Mouse (Mus musculus): ENCODE results near the gene Exoc3. TPM values are rescaled to one million over a fixed set of nuclear protein-coding genes. Genes with fewer than 3 reads are reported as not detected.

The Exoc3 gene
- polyA plus RNA-seq, 1 experiment = 45.6 TPM

- Histone ChIP-seq H3K4me1 (replicated peaks; ENCODE audit: control insufficient read depth, insufficient read depth, low read length) (peaks cover 9% of the 10 kb centered on the region), H3K36me3 (ENCODE audit: control insufficient read depth, insufficient read depth, low read length) (peaks cover 18% of the 10 kb centered on the region), H3K27ac (ENCODE audit: control insufficient read depth, insufficient read depth, low read length) (no peak overlapping the region), H3K27me3 (ENCODE audit: control insufficient read depth, insufficient read depth, low read length) (no peaks in the 10 kb centered on the region), H3K4me3 (ENCODE audit: control insufficient read depth, insufficient read depth, low read length) (no peak overlapping the region)
- DNase-seq = no peak
- WGBS = 94% methylated on average over 10 of the region's 10 CpGs
- TF ChIP-seq CTCF (IDR thresholded peaks at IDR 0.05; ENCODE audit: borderline replicate concordance, control insufficient read depth, extremely low read depth, insufficient read depth, low read length, poor library complexity) = no peak
- TF ChIP-seq POLR2A (IDR thresholded peaks at IDR 0.05; ENCODE audit: control insufficient read depth, extremely low read depth, insufficient read depth, low read length, poor library complexity) = no peak
Measured at GRCm38 (mm10) chr13:74169446-74170164, 38.9 kb downstream of the Exoc3 start.

DNA sequence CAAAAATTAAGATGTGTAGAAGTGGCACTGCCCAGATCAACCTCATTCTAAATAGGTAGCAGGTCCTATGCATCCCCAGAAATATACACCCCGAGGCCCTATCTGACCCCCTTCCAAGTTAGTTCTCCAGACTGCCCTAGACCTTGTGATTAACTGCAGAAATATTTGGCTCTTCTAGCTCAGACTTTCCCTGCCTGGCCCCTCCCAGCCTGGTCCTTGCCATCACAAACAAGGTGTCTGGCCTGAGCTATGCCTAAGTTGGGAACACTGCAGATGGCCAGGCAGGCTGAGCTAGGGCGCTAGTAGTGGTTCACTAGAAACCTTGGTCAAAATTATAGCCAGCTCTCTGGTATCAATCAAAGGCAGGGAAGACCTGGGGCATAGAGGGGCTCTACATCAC is 41.0 kb downstream of the Exoc3 start:
- Histone ChIP-seq H3K27me3 (ENCODE audit: control insufficient read depth, insufficient read depth, low read length) (no peaks in the 10 kb centered on the region), H3K4me1 (replicated peaks; ENCODE audit: control insufficient read depth, insufficient read depth, low read length) (peaks cover 9% of the 10 kb centered on the region), H3K27ac (ENCODE audit: control insufficient read depth, insufficient read depth, low read length) (no peak overlapping the region), H3K4me3 (ENCODE audit: control insufficient read depth, insufficient read depth, low read length) (no peak overlapping the region), H3K36me3 (ENCODE audit: control insufficient read depth, insufficient read depth, low read length) (peaks cover 4% of the 10 kb centered on the region)
- 95% methylated on average over 2 of the region's 2 CpGs for WGBS
- TF ChIP-seq POLR2A (IDR thresholded peaks at IDR 0.05; ENCODE audit: control insufficient read depth, extremely low read depth, insufficient read depth, low read length, poor library complexity) = no peak
- TF ChIP-seq CTCF (IDR thresholded peaks at IDR 0.05; ENCODE audit: borderline replicate concordance, control insufficient read depth, extremely low read depth, insufficient read depth, low read length, poor library complexity) = no peak
- DNase-seq = no peak

DNA sequence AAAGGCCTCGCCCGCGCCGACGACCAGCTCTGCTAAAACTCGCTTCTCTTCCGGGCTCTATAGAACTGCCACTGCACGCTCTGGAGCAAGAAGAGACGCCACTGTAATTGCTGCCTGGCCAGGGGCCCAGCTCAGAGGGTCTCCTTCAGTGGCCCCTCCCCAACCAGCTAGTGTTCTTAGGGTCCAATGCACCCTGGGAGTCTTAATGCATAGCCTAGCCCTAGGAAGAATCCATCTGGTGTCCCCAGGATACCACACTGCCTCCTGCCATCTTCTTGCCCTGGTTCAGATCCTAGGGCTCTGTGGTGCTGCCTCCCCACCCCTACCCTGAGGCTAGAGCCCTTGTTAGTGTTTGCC is 41.5 kb downstream of the Exoc3 start:
- no peak overlapping the region for H3K27ac ChIP-seq (ENCODE audit: control insufficient read depth, insufficient read depth, low read length)
- H3K4me1 ChIP-seq (replicated peaks; ENCODE audit: control insufficient read depth, insufficient read depth, low read length) = peaks cover 9% of the 10 kb centered on the region
- H3K36me3 ChIP-seq (ENCODE audit: control insufficient read depth, insufficient read depth, low read length) = peaks cover 3% of the 10 kb centered on the region
- H3K4me3 ChIP-seq (ENCODE audit: control insufficient read depth, insufficient read depth, low read length) = peak overlapping the region; percentile 65
- DNase-seq = no peak
- H3K27me3 ChIP-seq (ENCODE audit: control insufficient read depth, insufficient read depth, low read length) = no peaks in the 10 kb centered on the region
- WGBS = 15% methylated on average over 9 of the region's 9 CpGs
- TF ChIP-seq CTCF (IDR thresholded peaks at IDR 0.05; ENCODE audit: borderline replicate concordance, control insufficient read depth, extremely low read depth, insufficient read depth, low read length, poor library complexity) = no peak
- TF ChIP-seq POLR2A (IDR thresholded peaks at IDR 0.05; ENCODE audit: control insufficient read depth, extremely low read depth, insufficient read depth, low read length, poor library complexity) = no peak

- TF ChIP-seq CTCF (IDR thresholded peaks at IDR 0.05; ENCODE audit: borderline replicate concordance, control insufficient read depth, extremely low read depth, insufficient read depth, low read length, poor library complexity) (no peak), POLR2A (IDR thresholded peaks at IDR 0.05; ENCODE audit: control insufficient read depth, extremely low read depth, insufficient read depth, low read length, poor library complexity) (no peak)
- 8% methylated on average over 19 of the region's 19 CpGs for WGBS
- H3K36me3 ChIP-seq (ENCODE audit: control insufficient read depth, insufficient read depth, low read length) = no peaks in the 10 kb centered on the region; the same call in none of the 2 replicates
- peaks cover 9% of the 10 kb centered on the region for H3K4me1 ChIP-seq (replicated peaks; ENCODE audit: control insufficient read depth, insufficient read depth, low read length)
- no peak overlapping the region for H3K27ac ChIP-seq (ENCODE audit: control insufficient read depth, insufficient read depth, low read length)
- DNase-seq = peak; percentile 64
- H3K27me3 ChIP-seq (ENCODE audit: control insufficient read depth, insufficient read depth, low read length) = no peaks in the 10 kb centered on the region
- peak overlapping the region; percentile 65 for H3K4me3 ChIP-seq (ENCODE audit: control insufficient read depth, insufficient read depth, low read length)
Measured at GRCm38 (mm10) chr13:74166348-74167056, 42.0 kb downstream of the Exoc3 start.

GRCm38 (mm10) chr13:74147327-74147726 is 61.2 kb downstream of the Exoc3 start:
- Histone ChIP-seq H3K36me3 (ENCODE audit: control insufficient read depth, insufficient read depth, low read length) (no peaks in the 10 kb centered on the region), H3K4me1 (replicated peaks; ENCODE audit: control insufficient read depth, insufficient read depth, low read length) (no peaks in the 10 kb centered on the region), H3K27me3 (ENCODE audit: control insufficient read depth, insufficient read depth, low read length) (no peaks in the 10 kb centered on the region), H3K4me3 (ENCODE audit: control insufficient read depth, insufficient read depth, low read length) (no peak overlapping the region), H3K27ac (ENCODE audit: control insufficient read depth, insufficient read depth, low read length) (no peak overlapping the region)
- no peak for DNase-seq
- 92% methylated on average over 2 of the region's 2 CpGs for WGBS
- TF ChIP-seq CTCF (IDR thresholded peaks at IDR 0.05; ENCODE audit: borderline replicate concordance, control insufficient read depth, extremely low read depth, insufficient read depth, low read length, poor library complexity) (no peak), POLR2A (IDR thresholded peaks at IDR 0.05; ENCODE audit: control insufficient read depth, extremely low read depth, insufficient read depth, low read length, poor library complexity) (no peak)

DNA sequence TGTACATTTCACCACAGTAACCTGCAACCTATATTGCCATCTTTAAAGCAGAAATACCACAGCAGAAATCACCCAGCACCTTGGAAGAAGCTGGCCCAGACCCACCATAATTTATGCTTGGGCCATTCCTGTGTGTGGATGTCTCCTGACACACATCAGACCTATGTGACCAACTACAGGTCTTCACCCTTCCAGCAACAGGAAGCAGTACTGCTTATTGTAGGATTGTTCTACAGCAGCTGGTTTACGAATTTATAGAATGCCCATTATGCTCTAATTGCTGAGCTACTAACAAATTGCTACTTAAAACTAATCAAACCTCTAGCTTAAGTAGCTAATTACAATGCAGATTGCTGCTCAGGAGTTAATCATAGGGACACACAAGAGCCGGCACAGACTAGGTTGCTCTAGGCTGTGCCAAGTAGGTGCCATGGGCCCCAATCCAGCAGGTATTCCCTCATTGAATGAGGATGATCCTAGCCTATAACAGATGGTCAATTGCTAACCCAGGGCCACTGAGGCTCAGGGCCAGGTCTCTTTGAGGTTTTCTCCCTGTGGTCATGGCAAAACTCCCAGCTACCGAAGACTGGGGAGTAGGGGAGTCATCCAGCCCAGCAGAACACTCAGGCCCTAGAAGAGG is 62.4 kb downstream of the Exoc3 start:
- Histone ChIP-seq H3K27ac (ENCODE audit: control insufficient read depth, insufficient read depth, low read length) (no peak overlapping the region), H3K36me3 (ENCODE audit: control insufficient read depth, insufficient read depth, low read length) (no peaks in the 10 kb centered on the region), H3K27me3 (ENCODE audit: control insufficient read depth, insufficient read depth, low read length) (no peaks in the 10 kb centered on the region), H3K4me1 (replicated peaks; ENCODE audit: control insufficient read depth, insufficient read depth, low read length) (no peaks in the 10 kb centered on the region), H3K4me3 (ENCODE audit: control insufficient read depth, insufficient read depth, low read length) (no peak overlapping the region)
- TF ChIP-seq POLR2A (IDR thresholded peaks at IDR 0.05; ENCODE audit: control insufficient read depth, extremely low read depth, insufficient read depth, low read length, poor library complexity) = no peak
- TF ChIP-seq CTCF (IDR thresholded peaks at IDR 0.05; ENCODE audit: borderline replicate concordance, control insufficient read depth, extremely low read depth, insufficient read depth, low read length, poor library complexity) = no peak
- no peak for DNase-seq
- WGBS = 94% methylated on average over 3 of the region's 3 CpGs
